Mouse (Mus musculus): ENCODE results near the gene Dock8. TPM values are rescaled to one million over a fixed set of nuclear protein-coding genes. Genes with fewer than 3 reads are reported as not detected.
"Not testable (repeated sequence)": the region's sequence is repeated elsewhere in the genome, so short reads cannot be mapped to it uniquely, and the experiment has no call there.

Gene Dock8
- total and polyA plus RNA-seq, 2 experiments from 2014 or later, result 1.1 to 2.9 TPM

DNA sequence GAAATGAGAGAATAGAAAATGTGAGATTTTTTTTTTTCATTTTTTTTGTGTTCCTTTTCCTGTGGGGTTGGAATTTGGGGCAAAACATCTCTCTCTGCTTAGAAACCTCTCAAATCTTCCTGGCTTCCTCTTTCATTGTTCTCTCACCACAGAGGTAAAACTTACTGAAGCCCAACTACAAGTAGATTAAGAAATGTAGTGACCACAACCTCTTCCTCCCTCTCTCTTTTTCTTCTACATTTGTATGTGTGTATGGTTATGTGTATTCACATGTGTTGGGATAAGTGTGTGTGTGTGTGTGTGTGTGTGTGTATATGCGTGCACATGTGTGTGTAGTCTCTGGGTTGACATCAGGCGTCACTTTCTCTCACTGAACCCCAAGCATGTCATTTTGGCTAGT lies 9.2 kb downstream of the Dock8 start:
- no peak for ATAC-seq
- H3K9me3 ChIP-seq (ENCODE audit: low read length), result no peaks in the 10 kb centered on the region
- no peaks in the 10 kb centered on the region for H3K27me3 ChIP-seq (ENCODE audit: insufficient read depth, low read length)
- no peaks in the 10 kb centered on the region for H3K36me3 ChIP-seq (ENCODE audit: insufficient read depth, low read length)
- no peak overlapping the region for H3K27ac ChIP-seq
- no peak for TF ChIP-seq CTCF (IDR thresholded peaks at IDR 0.05; ENCODE audit: low read depth)
- H3K4me1 ChIP-seq (ENCODE audit: insufficient read depth, low read length), result no peaks in the 10 kb centered on the region
- no peak for DNase-seq (ENCODE audit: low spot score)
- WGBS, result 92% methylated on average over 2 of the region's 2 CpGs
- no peak overlapping the region for H3K4me3 ChIP-seq (ENCODE audit: low read length)
- no peak overlapping the region for H3K9ac ChIP-seq (replicated peaks; ENCODE audit: low read length)
- H3K4me2 ChIP-seq (ENCODE audit: low read depth, low read length), result no peak overlapping the region

DNA sequence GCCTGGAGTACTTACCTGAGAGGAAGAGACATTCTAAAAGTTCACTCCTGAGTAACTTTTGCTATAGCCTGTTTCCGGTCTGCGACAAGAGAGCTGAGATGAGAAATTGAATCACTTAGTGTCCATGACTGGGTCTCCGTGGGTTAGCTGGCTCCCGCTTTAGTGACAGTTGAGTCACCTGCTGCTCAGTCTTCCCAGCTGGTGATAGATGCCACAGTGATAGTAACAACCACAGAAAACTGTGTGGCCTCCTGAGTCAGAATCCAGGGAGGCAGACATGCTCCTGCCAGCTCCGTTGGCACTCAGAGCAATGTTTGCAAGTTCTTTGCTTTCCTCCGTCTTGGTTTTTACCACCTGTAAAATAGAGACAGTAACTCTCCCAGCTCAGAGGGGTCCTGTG lies 23.4 kb downstream of the Dock8 start:
- H3K9me3 ChIP-seq (ENCODE audit: low read length), result no peaks in the 10 kb centered on the region

DNA sequence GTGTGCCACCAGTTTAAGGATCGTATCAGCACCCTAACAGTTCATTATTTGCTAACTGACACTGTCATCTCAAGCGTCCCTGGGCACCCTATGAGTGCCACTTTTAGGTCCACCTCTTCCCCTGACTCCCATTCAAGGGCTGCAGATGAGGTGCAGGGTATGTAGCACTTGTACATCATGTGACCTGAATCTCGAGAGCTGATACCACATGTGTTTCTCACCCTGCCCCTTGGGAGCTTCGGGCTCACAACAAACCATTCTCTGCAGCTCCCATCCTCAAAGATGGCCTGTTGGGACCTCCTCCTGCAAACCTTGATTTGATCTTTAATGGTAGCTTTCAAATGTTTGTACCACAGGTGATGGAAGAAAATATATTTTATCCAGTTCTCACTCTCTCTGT lies 32.4 kb downstream of the Dock8 start:
- Histone ChIP-seq H3K9ac (replicated peaks; ENCODE audit: low read length) (no peak overlapping the region), H3K36me3 (ENCODE audit: insufficient read depth, low read length) (no peaks in the 10 kb centered on the region), H3K4me3 (ENCODE audit: low read length) (no peak overlapping the region), H3K27ac (no peak overlapping the region), H3K4me2 (ENCODE audit: low read depth, low read length) (no peak overlapping the region), H3K4me1 (ENCODE audit: insufficient read depth, low read length) (no peaks in the 10 kb centered on the region), H3K9me3 (ENCODE audit: low read length) (no peaks in the 10 kb centered on the region), H3K27me3 (ENCODE audit: insufficient read depth, low read length) (no peaks in the 10 kb centered on the region)
- no peak for TF ChIP-seq CTCF (IDR thresholded peaks at IDR 0.05; ENCODE audit: low read depth)
- ATAC-seq (no peak), DNase-seq (ENCODE audit: low spot score) (no peak)
- WGBS, result 77% methylated on average over 4 of the region's 4 CpGs

More for the DNA sequence above, 23.4 kb downstream of the Dock8 start:
- no peak for TF ChIP-seq CTCF (IDR thresholded peaks at IDR 0.05; ENCODE audit: low read depth)
- Histone ChIP-seq H3K27me3 (ENCODE audit: insufficient read depth, low read length) (no peaks in the 10 kb centered on the region), H3K4me3 (ENCODE audit: low read length) (no peak overlapping the region), H3K27ac (no peak overlapping the region), H3K9ac (replicated peaks; ENCODE audit: low read length) (no peak overlapping the region), H3K36me3 (ENCODE audit: insufficient read depth, low read length) (no peaks in the 10 kb centered on the region), H3K4me1 (ENCODE audit: insufficient read depth, low read length) (no peaks in the 10 kb centered on the region), H3K4me2 (ENCODE audit: low read depth, low read length) (no peak overlapping the region)
- no peak for DNase-seq (ENCODE audit: low spot score)
- 82% methylated on average over 6 of the region's 6 CpGs for WGBS
- ATAC-seq, result no peak

DNA sequence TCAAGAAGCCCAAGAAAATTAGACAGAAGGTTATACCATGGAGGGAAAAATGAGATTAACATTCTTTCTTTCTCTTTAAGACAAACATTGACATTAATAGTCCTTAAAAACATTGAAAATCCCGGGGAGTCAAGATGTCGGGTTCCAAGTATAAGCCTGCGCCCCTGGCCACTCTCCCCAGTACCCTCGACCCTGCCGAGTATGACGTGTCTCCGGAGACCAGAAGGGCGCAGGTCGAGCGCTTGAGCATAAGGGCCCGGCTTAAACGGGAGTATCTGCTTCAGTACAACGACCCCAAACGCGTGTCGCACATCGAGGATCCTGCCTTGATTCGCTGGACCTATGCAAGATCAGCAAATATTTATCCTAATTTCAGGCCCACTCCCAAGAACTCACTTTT lies 33.7 kb downstream of the Dock8 start:
- H3K36me3 ChIP-seq (ENCODE audit: insufficient read depth, low read length); H3K4me3 ChIP-seq (ENCODE audit: low read length); ATAC-seq; H3K9ac ChIP-seq (replicated peaks; ENCODE audit: low read length); H3K27ac ChIP-seq; H3K4me1 ChIP-seq (ENCODE audit: insufficient read depth, low read length); H3K27me3 ChIP-seq (ENCODE audit: insufficient read depth, low read length); DNase-seq (ENCODE audit: low spot score); H3K9me3 ChIP-seq (ENCODE audit: low read length); H3K4me2 ChIP-seq (ENCODE audit: low read depth, low read length): not testable (repeated sequence)
- WGBS, result 96% methylated on average over 6 of the region's 18 CpGs

DNA sequence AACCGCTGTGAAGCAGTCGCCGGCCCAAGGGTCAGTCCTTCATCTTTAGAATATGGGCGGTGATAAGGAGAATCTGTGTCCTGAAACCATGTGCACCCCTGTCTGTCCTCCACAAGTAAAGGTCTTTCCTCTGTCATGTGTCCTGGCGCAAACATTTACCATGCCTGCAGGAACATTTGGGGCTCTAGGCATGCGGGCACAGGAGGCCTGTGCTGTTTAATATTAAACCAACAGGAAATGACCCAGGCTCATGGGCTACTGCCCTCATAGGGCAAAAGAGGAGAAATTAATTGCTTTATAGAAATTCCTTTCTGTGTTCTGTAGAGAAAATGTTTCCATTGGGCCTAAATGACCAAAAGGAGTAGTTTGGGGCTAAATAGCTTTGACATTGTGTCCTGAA lies 36.5 kb downstream of the Dock8 start:
- H3K36me3 ChIP-seq (ENCODE audit: insufficient read depth, low read length), result no peaks in the 10 kb centered on the region
- H3K27me3 ChIP-seq (ENCODE audit: insufficient read depth, low read length), result no peaks in the 10 kb centered on the region
- no peak for TF ChIP-seq CTCF (IDR thresholded peaks at IDR 0.05; ENCODE audit: low read depth)
- H3K4me3 ChIP-seq (ENCODE audit: low read length), result no peak overlapping the region
- H3K9me3 ChIP-seq (ENCODE audit: low read length), result no peaks in the 10 kb centered on the region
- ATAC-seq (no peak), DNase-seq (ENCODE audit: low spot score) (no peak)
- no peaks in the 10 kb centered on the region for H3K4me1 ChIP-seq (ENCODE audit: insufficient read depth, low read length)
- no peak overlapping the region for H3K27ac ChIP-seq
- H3K4me2 ChIP-seq (ENCODE audit: low read depth, low read length), result no peak overlapping the region
- no peak overlapping the region for H3K9ac ChIP-seq (replicated peaks; ENCODE audit: low read length)
- WGBS, result 95% methylated on average over 6 of the region's 6 CpGs

DNA sequence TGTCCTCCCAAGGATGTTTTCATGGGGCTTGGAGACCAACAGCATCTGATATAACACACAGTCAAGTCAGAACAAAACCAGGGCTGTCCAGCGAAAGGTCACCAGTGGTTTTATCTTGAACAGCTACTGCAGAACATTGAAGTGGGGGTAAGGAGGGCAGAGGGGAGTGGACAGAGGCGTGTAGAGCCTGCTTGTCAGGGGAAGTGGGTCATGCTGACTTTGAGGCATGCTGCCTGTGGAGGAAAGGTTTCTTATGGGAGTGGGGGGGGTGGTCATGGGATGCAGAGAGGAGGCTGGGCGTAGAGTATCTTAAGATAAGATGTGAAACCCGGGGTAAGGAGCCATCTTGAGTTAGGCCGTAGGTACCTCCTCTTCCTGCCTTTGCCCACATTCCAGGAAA lies 37.5 kb downstream of the Dock8 start:
- DNase-seq (ENCODE audit: low spot score), result no peak
- H3K27me3 ChIP-seq (ENCODE audit: insufficient read depth, low read length), result no peaks in the 10 kb centered on the region
- H3K4me1 ChIP-seq (ENCODE audit: insufficient read depth, low read length), result no peaks in the 10 kb centered on the region
- 88% methylated on average over 5 of the region's 5 CpGs for WGBS
- H3K4me2 ChIP-seq (ENCODE audit: low read depth, low read length), result no peak overlapping the region
- H3K9me3 ChIP-seq (ENCODE audit: low read length), result no peaks in the 10 kb centered on the region
- no peak overlapping the region for H3K9ac ChIP-seq (replicated peaks; ENCODE audit: low read length)
- no peak overlapping the region for H3K27ac ChIP-seq
- no peak overlapping the region for H3K4me3 ChIP-seq (ENCODE audit: low read length)
- no peak for ATAC-seq
- no peaks in the 10 kb centered on the region for H3K36me3 ChIP-seq (ENCODE audit: insufficient read depth, low read length)
- no peak for TF ChIP-seq CTCF (IDR thresholded peaks at IDR 0.05; ENCODE audit: low read depth)

DNA sequence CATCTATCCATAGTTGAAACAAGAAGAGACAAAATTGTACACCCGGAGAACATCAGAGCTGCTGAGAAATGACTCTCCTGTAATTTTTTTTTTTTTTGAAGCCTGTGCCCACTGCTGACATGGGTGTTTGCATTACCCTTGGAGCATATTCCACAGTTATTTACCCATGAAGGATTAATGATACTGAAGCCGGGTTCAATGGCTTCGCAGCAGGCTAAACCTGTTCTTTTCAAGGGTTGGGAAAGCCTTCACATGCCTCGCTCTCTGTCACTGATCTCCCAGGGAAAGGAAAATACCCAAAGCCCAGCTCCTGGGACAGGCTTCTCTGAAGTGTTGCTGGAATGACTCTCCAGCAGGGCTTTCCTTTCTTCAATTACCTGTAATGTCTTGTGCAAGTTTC lies 37.9 kb downstream of the Dock8 start:
- Histone ChIP-seq H3K27me3 (ENCODE audit: insufficient read depth, low read length) (no peaks in the 10 kb centered on the region), H3K4me2 (ENCODE audit: low read depth, low read length) (no peak overlapping the region), H3K9ac (replicated peaks; ENCODE audit: low read length) (no peak overlapping the region), H3K36me3 (ENCODE audit: insufficient read depth, low read length) (no peaks in the 10 kb centered on the region), H3K9me3 (ENCODE audit: low read length) (no peaks in the 10 kb centered on the region), H3K27ac (no peak overlapping the region), H3K4me3 (ENCODE audit: low read length) (no peak overlapping the region), H3K4me1 (ENCODE audit: insufficient read depth, low read length) (no peaks in the 10 kb centered on the region)
- 84% methylated on average over 4 of the region's 4 CpGs for WGBS
- DNase-seq (ENCODE audit: low spot score) (no peak), ATAC-seq (no peak)
- TF ChIP-seq CTCF (IDR thresholded peaks at IDR 0.05; ENCODE audit: low read depth), result no peak

All from hindbrain, postnatal 0 days (tissue).